Comparison of ENCODE assay signal across 8 mouse cellular contexts in genomic region chr7:28812436-28812835, GRCm38 (mm10). TPM values are rescaled to one million over a fixed set of nuclear protein-coding genes. Genes with fewer than 3 reads are reported as not detected.
DNase-seq lines count a peak whose midpoint lies in the region; ATAC-seq and TF ChIP-seq lines count a peak whose summit lies in the region.

No protein-coding gene starts in this region.

- TF ChIP-seq CTCF in cerebellum, adult 2 months (IDR thresholded peaks at IDR 0.05; ENCODE audit: borderline replicate concordance, insufficient read depth, low read depth, low read length), result no peak
- no peak for TF ChIP-seq CTCF in CH12.LX (conservative IDR thresholded peaks at IDR 0.05 in 1 of 2, IDR thresholded peaks at IDR 0.05 in 1 of 2; ENCODE audit: low read depth in 2 of 2, low read length in 2 of 2)

- in situ Hi-C loops in CH12.LX (cut with MboI; ENCODE audit: low pct_ligation_motif_present, low pct_unique_long_range_greater_than_20kb, low sequenced_read_pairs), result no loop called here

- no peak for TF ChIP-seq RAD21 in CH12.LX (IDR thresholded peaks at IDR 0.05; ENCODE audit: low read depth, low read length)

- no peaks in the 10 kb centered on the region for H3K27me3 ChIP-seq in cerebellum, adult 2 months (ENCODE audit: control insufficient read depth, insufficient read depth, low read length)
- no peaks in the 10 kb centered on the region for H3K27me3 ChIP-seq in CH12.LX (replicated peaks)
- no peaks in the 10 kb centered on the region for H3K27me3 ChIP-seq in heart, embryonic 13.5 days (replicated peaks)
- H3K27me3 ChIP-seq in liver, embryonic 15.5 days, result no peaks in the 10 kb centered on the region

- H3K4me1 ChIP-seq in cerebellum, adult 2 months (ENCODE audit: control insufficient read depth, insufficient read depth, low read length), result peaks cover 16% of the 10 kb centered on the region
- H3K4me1 ChIP-seq in CH12.LX (ENCODE audit: control insufficient read depth in 1 of 2, insufficient read depth in 2 of 2), result peaks cover 13 to 60% of the 10 kb centered on the region in 2 experiments
- H3K4me1 ChIP-seq in heart, embryonic 13.5 days, result peaks cover 65% of the 10 kb centered on the region
- peaks cover 75% of the 10 kb centered on the region for H3K4me1 ChIP-seq in liver, embryonic 15.5 days (replicated peaks)

- peaks cover 61% of the 10 kb centered on the region for H3K79me2 ChIP-seq in CH12.LX (replicated peaks; ENCODE audit: control insufficient read depth, extremely low read depth, insufficient read depth, poor library complexity, severe bottlenecking)

- intact Hi-C loops in left cerebral cortex, postnatal 25 days (cut with DNase I), result loop anchor here (5.0 kb wide), 1 partner anchor 145 kb away; no protein-coding TSS in a partner anchor

- 9% methylated on average over 4 of the region's 4 CpGs for WGBS in cerebellum, adult 2 months
- WGBS in heart, embryonic 13.5 days, result 46% methylated on average over 4 of the region's 4 CpGs
- 52% methylated on average over 4 of the region's 4 CpGs for WGBS in liver, embryonic 15.5 days (ENCODE audit: insufficient replicate concordance)

- peak overlapping the region; percentile 90 for H3K4me2 ChIP-seq in CH12.LX (ENCODE audit: insufficient read depth, low read depth, poor library complexity, severe bottlenecking)
- H3K4me2 ChIP-seq in heart, embryonic 13.5 days, result peak overlapping the region; percentile 99
- H3K4me2 ChIP-seq in liver, embryonic 15.5 days, result peak overlapping the region; percentile 87

- H3K9ac ChIP-seq in CH12.LX (ENCODE audit: insufficient read depth, low read depth), result peak overlapping the region; percentile 100
- H3K9ac ChIP-seq in heart, embryonic 13.5 days, result peak overlapping the region; percentile 99
- H3K9ac ChIP-seq in liver, embryonic 15.5 days, result peak overlapping the region; percentile 81

- no peak for DNase-seq in cerebellum, adult 2 months
- no peak for DNase-seq in cerebellum, postnatal 4 days (ENCODE audit: low spot score in 2 of 2)
- DNase-seq in CH12.LX (ENCODE audit: extremely low read depth), result no peak
- DNase-seq in natural killer cell, adult 2 months (ENCODE audit: low spot score in 2 of 2), result no peak
- DNase-seq in left cerebral cortex, postnatal 25 days (ENCODE audit: low spot score in 2 of 2), result no peak

- TF ChIP-seq POLR2A in cerebellum, adult 2 months (IDR thresholded peaks at IDR 0.05; ENCODE audit: borderline replicate concordance, insufficient read depth, low read length), result no peak
- 0 out of 2 replicates have a peak, but pooled peaks have one; percentile 11 for TF ChIP-seq POLR2A in CH12.LX (IDR thresholded peaks at IDR 0.05; ENCODE audit: low read depth, low read length)

- peaks cover 51 to 56% of the 10 kb centered on the region in 2 experiments for H3K36me3 ChIP-seq in CH12.LX (replicated peaks in 1 of 2; ENCODE audit: control insufficient read depth in 1 of 2, insufficient read depth in 1 of 2, low read length in 1 of 2)
- H3K36me3 ChIP-seq in heart, embryonic 13.5 days, result peaks cover 58% of the 10 kb centered on the region
- H3K36me3 ChIP-seq in liver, embryonic 15.5 days (replicated peaks), result peaks cover 58% of the 10 kb centered on the region

- no peak overlapping the region for H3K27ac ChIP-seq in cerebellum, adult 2 months (ENCODE audit: insufficient read depth, low read length)
- peak overlapping the region; percentile 55 for H3K27ac ChIP-seq in CH12.LX (ENCODE audit: insufficient read depth, low read depth)
- peak overlapping the region; percentile 99 for H3K27ac ChIP-seq in heart, embryonic 13.5 days (replicated peaks)
- peak overlapping the region; percentile 94 for H3K27ac ChIP-seq in liver, embryonic 15.5 days (replicated peaks)

- TF ChIP-seq EP300 in CH12.LX (IDR thresholded peaks at IDR 0.05; ENCODE audit: low read length), result no peak

- ATAC-seq in heart, embryonic 13.5 days (ENCODE audit: extremely low read depth, insufficient number of reproducible peaks, low FRiP score, low TSS enrichment), result no peak
- ATAC-seq in liver, embryonic 15.5 days (ENCODE audit: insufficient read depth), result no peak
- no peak for ATAC-seq in frontal cortex, adult (ENCODE audit: low TSS enrichment)

- no peaks in the 10 kb centered on the region for H3K9me3 ChIP-seq in CH12.LX (replicated peaks; ENCODE audit: low read length)
- H3K9me3 ChIP-seq in heart, embryonic 13.5 days, result no peaks in the 10 kb centered on the region
- H3K9me3 ChIP-seq in liver, embryonic 15.5 days (replicated peaks), result no peaks in the 10 kb centered on the region

- H3K4me3 ChIP-seq in cerebellum, adult 2 months (replicated peaks; ENCODE audit: insufficient read depth, low read depth, low read length), result peak overlapping the region; percentile 34
- peak overlapping the region; percentile 74 to 96 (median 78) for H3K4me3 ChIP-seq in CH12.LX (replicated peaks in 1 of 3; ENCODE audit: low read depth in 2 of 3, low read length in 2 of 3, poor library complexity in 1 of 3)
- peak overlapping the region; percentile 86 for H3K4me3 ChIP-seq in heart, embryonic 13.5 days
- H3K4me3 ChIP-seq in liver, embryonic 15.5 days (replicated peaks), result peak overlapping the region; percentile 88

- dilution Hi-C loops in CH12.LX (cut with MboI; ENCODE audit: extremely low pct_ligation_motif_present, extremely low pct_unique_long_range_greater_than_20kb, low sequenced_read_pairs), result no loop called here

TF ChIP-seq in CH12.LX, 34 proteins besides CTCF, POLR2A, EP300 and RAD21:
- TF ChIP-seq TCF12 (IDR thresholded peaks at IDR 0.05; ENCODE audit: low read depth, low read length) (no peak), CHD1 (IDR thresholded peaks at IDR 0.05; ENCODE audit: low read depth, low read length) (0 out of 2 replicates have a peak, but pooled peaks have one; percentile 35), ZMIZ1 (IDR thresholded peaks at IDR 0.05; ENCODE audit: low read depth, low read length) (0 out of 2 replicates have a peak, but pooled peaks have one; percentile 50), SIN3A (IDR thresholded peaks at IDR 0.05; ENCODE audit: low read length) (peak; percentile 36; the same call in 1 of the 2 replicates), PAX5 (IDR thresholded peaks at IDR 0.05; ENCODE audit: low read length) (no peak)

RNA-seq across cellular contexts. Expression of gene Hnrnpl, which starts 4.1 kb away (rescaled TPM):
- polyA plus RNA-seq in cerebellum, adult 2 months (2012; rRNA removed), result 366 and 379 TPM in 2 replicates
- 296 and 342 TPM in 2 replicates for total RNA-seq in CH12.LX (2012; rRNA removed)
- total RNA-seq in CH12.LX (2014; rRNA removed), result 365 and 371 TPM in 2 replicates
- polyA plus RNA-seq in CH12.LX (2012; ENCODE audit: insufficient read length, low read depth), result 640 and 645 TPM in 2 replicates
- polyA plus RNA-seq in heart, embryonic 13.5 days (2015; fragmentation: Nextera tagmentation; extraction: Ambion mirVana), result 168 TPM in 2 replicates
- polyA plus RNA-seq in liver, embryonic 15.5 days (2015; fragmentation: Nextera tagmentation; extraction: Ambion mirVana), result 79.3 and 86.9 TPM in 2 replicates
- total RNA-seq in left cerebral cortex, postnatal 25 days (2021), result 100 to 1,000 TPM; 375 to 411 TPM

RNA-seq across cellular contexts. Expression of gene Ech1, which starts 12.6 kb away (rescaled TPM):
- 106 and 115 TPM in 2 replicates for polyA plus RNA-seq in cerebellum, adult 2 months (2012; rRNA removed)
- total RNA-seq in CH12.LX (2012; rRNA removed), result 103 and 124 TPM in 2 replicates
- total RNA-seq in CH12.LX (2014; rRNA removed), result 119 and 121 TPM in 2 replicates
- 65.1 and 67.6 TPM in 2 replicates for polyA plus RNA-seq in CH12.LX (2012; ENCODE audit: insufficient read length, low read depth)
- polyA plus RNA-seq in heart, embryonic 13.5 days (2015; fragmentation: Nextera tagmentation; extraction: Ambion mirVana), result 169 and 182 TPM in 2 replicates
- polyA plus RNA-seq in liver, embryonic 15.5 days (2015; fragmentation: Nextera tagmentation; extraction: Ambion mirVana), result 125 and 148 TPM in 2 replicates
- total RNA-seq in left cerebral cortex, postnatal 25 days (2021), result 10 to 100 TPM; 41.5 to 46.6 TPM

RNA-seq across cellular contexts. Expression of gene Lgals4, which starts 21.2 kb away (rescaled TPM):
- polyA plus RNA-seq in cerebellum, adult 2 months (2012; rRNA removed), result 6.9 and 8.3 TPM in 2 replicates
- total RNA-seq in CH12.LX (2012; rRNA removed) (3.9 and 7.0 TPM in 2 replicates), CH12.LX (2014; rRNA removed) (2.6 and 3.6 TPM in 2 replicates)
- polyA plus RNA-seq in CH12.LX (2012; ENCODE audit: insufficient read length, low read depth), result 6.5 and 7.2 TPM in 2 replicates
- polyA plus RNA-seq in heart, embryonic 13.5 days (2015; fragmentation: Nextera tagmentation; extraction: Ambion mirVana), result 4.3 and 5.6 TPM in 2 replicates
- 4.8 and 6.4 TPM in 2 replicates for polyA plus RNA-seq in liver, embryonic 15.5 days (2015; fragmentation: Nextera tagmentation; extraction: Ambion mirVana)
- total RNA-seq in left cerebral cortex, postnatal 25 days (2021), result 1 to 10 TPM; 2.2 to 2.7 TPM

RNA-seq across cellular contexts. Expression of gene Rinl, which starts 23.7 kb away (rescaled TPM):
- polyA plus RNA-seq in cerebellum, adult 2 months (2012; rRNA removed), result 3.0 and 3.1 TPM in 2 replicates
- total RNA-seq in CH12.LX (2012; rRNA removed) (60.9 and 65.5 TPM in 2 replicates), CH12.LX (2014; rRNA removed) (41.5 and 46.1 TPM in 2 replicates)
- polyA plus RNA-seq in CH12.LX (2012; ENCODE audit: insufficient read length, low read depth), result 60.6 and 61.8 TPM in 2 replicates
- 2.7 and 3.6 TPM in 2 replicates for polyA plus RNA-seq in heart, embryonic 13.5 days (2015; fragmentation: Nextera tagmentation; extraction: Ambion mirVana)
- 9.4 and 10.2 TPM in 2 replicates for polyA plus RNA-seq in liver, embryonic 15.5 days (2015; fragmentation: Nextera tagmentation; extraction: Ambion mirVana)
- total RNA-seq in left cerebral cortex, postnatal 25 days (2021), result 1 to 10 TPM; 2.4 to 2.9 TPM

RNA-seq across cellular contexts. Expression of gene Nfkbib, which starts 45.1 kb away (rescaled TPM):
- 39.6 and 40.0 TPM in 2 replicates for polyA plus RNA-seq in cerebellum, adult 2 months (2012; rRNA removed)
- total RNA-seq in CH12.LX (2012; rRNA removed), result 59.3 and 62.8 TPM in 2 replicates
- total RNA-seq in CH12.LX (2014; rRNA removed), result 24.6 and 30.5 TPM in 2 replicates
- polyA plus RNA-seq in CH12.LX (2012; ENCODE audit: insufficient read length, low read depth), result 97.5 and 101 TPM in 2 replicates
- polyA plus RNA-seq in heart, embryonic 13.5 days (2015; fragmentation: Nextera tagmentation; extraction: Ambion mirVana), result 30.5 and 32.7 TPM in 2 replicates
- polyA plus RNA-seq in liver, embryonic 15.5 days (2015; fragmentation: Nextera tagmentation; extraction: Ambion mirVana), result 29.4 and 33.3 TPM in 2 replicates
- 10 to 100 TPM; 34.2 to 37.7 TPM for total RNA-seq in left cerebral cortex, postnatal 25 days (2021)

Comparison
In these comparisons a context has a peak if more than half of its experiments do, and no peak if none do; other contexts are left out.
1. H3K4me3 ChIP-seq: peak in every context shown above with its lines; median percentile 88 in liver, embryonic 15.5 days; 86 in heart, embryonic 13.5 days; 78 in CH12.LX; 34 in cerebellum, adult 2 months.